Mouse (Mus musculus) limb, embryonic 13.5 days (tissue): ENCODE data around the gene Fbxw18. TPM values are rescaled to one million over a fixed set of nuclear protein-coding genes. Genes with fewer than 3 reads are reported as not detected.
"Not testable (repeated sequence)": the region's sequence is repeated elsewhere in the genome, so short reads cannot be mapped to it uniquely, and the experiment has no call there.

Source experiments
- ATAC-seq: fragments of 200-750 bp; cut with Nextera tagmentation; 2 replicates; pipeline ENCODE4 v1.8.0; 2017; ENCODE audit warnings: low read depth, moderate number of reproducible peaks, moderate TSS enrichment; ENCODE audit not compliant: low FRiP score
- H3K27ac ChIP-seq: fragments of 300-500 bp; sonication (generic); 2 replicates; pipeline ENCODE4 v1.5.1; 2015; ENCODE audit warnings: inconsistent platforms, mild to moderate bottlenecking, moderate library complexity
- H3K27me3 ChIP-seq: fragments of 300-500 bp; sonication (generic); 2 replicates; pipeline ENCODE4 v1.6.1; 2015; ENCODE audit warnings: mild to moderate bottlenecking, inconsistent platforms
- H3K36me3 ChIP-seq: fragments of 300-500 bp; sonication (generic); 2 replicates; pipeline ENCODE4 v1.6.1; 2015; ENCODE audit warnings: inconsistent platforms, mild to moderate bottlenecking, moderate library complexity
- H3K4me1 ChIP-seq: fragments of 300-500 bp; sonication (generic); 2 replicates; pipeline ENCODE4 v1.6.1; 2015; ENCODE audit warnings: inconsistent platforms
- H3K4me2 ChIP-seq: fragments of 300-500 bp; sonication (generic); replicated peaks from 2 replicates; pipeline ENCODE4 v1.6.1; 2015; ENCODE audit warnings: inconsistent platforms, mild to moderate bottlenecking, moderate library complexity
- H3K4me3 ChIP-seq: fragments of 300-500 bp; sonication (generic); 2 replicates; pipeline ENCODE4 v1.5.1; 2015; ENCODE audit warnings: moderate library complexity, mild to moderate bottlenecking, inconsistent platforms
- H3K9ac ChIP-seq: fragments of 300-500 bp; sonication (generic); 2 replicates; pipeline ENCODE4 v1.6.1; 2015; ENCODE audit warnings: mild to moderate bottlenecking, inconsistent platforms
- H3K9me3 ChIP-seq: fragments of 300-500 bp; sonication (generic); 2 replicates; pipeline ENCODE4 v1.6.1; 2016; ENCODE audit warnings: inconsistent platforms
- WGBS: fragments of 180-500 bp; shearing (Covaris S2); methylation state at CpG from one replicate; pipeline ENCODE4 v1.1.7; 2015; 5-methylcytosine and 5-hydroxymethylcytosine counted together
- polyA plus RNA-seq: library from polyadenylated mRNA; unstranded; fragments of >200 nt; fragmentation: Nextera tagmentation; extraction: Ambion mirVana; gene quantifications from 2 replicates; pipeline ENCODE4 v1.2.1, GENCODE M21; 2015

The Fbxw18 gene
- polyA plus RNA-seq, result not detected in 2 replicates

GRCm38 (mm10) chr9:109702600-109702999 lies at the start of gene Fbxw18:
Gene Fbxw18 (minus strand): TSS chr9:109702700.
- H3K4me1 ChIP-seq, H3K9me3 ChIP-seq, ATAC-seq, H3K27me3 ChIP-seq, H3K36me3 ChIP-seq, H3K4me3 ChIP-seq, H3K9ac ChIP-seq, H3K4me2 ChIP-seq, H3K27ac ChIP-seq: not testable (repeated sequence)
- 68% methylated on average over 4 of the region's 4 CpGs for WGBS

DNA sequence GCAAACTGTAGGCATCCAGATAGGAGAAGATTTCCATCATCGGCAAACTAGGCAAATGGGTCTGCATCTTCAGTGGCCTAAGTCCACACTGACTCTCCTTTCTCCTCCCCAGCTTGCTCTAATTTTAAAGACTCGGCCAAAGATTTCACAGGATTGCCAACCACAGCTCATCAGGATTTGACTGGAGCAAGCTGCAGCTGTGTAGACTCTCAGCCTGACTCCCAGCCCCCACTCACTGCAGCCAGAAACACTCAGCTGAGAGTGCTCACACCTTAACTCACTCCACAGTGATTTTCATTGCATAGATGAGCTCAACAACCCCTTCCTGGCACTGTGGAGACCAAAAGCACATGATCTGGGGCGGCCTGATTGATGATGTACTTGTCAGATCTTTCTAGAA lies 43.5 kb upstream of the Fbxw18 start, which contains the start of gene Fbxw26:
Fbxw26 (minus strand) TSS at position 101 of the 400 bp plus-strand sequence.
- WGBS, result 80% methylated on average over 3 of the region's 3 CpGs
- not testable (repeated sequence) for H3K27me3 ChIP-seq, ATAC-seq, H3K27ac ChIP-seq, H3K36me3 ChIP-seq, H3K4me1 ChIP-seq, H3K4me3 ChIP-seq, H3K9me3 ChIP-seq, H3K4me2 ChIP-seq, H3K9ac ChIP-seq

DNA sequence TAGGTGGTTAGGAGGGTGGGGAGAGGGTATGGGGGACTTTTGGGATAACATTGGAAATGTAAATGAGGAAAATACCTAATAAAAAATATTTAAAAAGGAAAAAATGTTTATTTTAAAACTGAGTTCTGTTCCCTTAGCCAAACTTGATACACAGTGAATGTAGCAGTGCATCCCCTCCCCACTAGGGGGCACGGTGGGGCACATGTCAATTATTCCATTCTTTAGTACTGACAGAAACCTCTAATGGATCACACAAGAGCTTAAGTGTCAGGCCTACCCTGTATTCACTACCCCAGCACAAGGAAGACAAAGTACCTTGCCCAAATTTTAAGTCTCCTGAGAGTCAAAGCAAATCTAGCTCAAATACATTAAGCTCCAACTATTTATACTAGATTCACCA lies 17.2 kb downstream of the Fbxw18 start:
- H3K36me3 ChIP-seq, result no peaks in the 10 kb centered on the region
- H3K4me2 ChIP-seq, result no peak overlapping the region
- no peaks in the 10 kb centered on the region for H3K4me1 ChIP-seq
- no peak overlapping the region for H3K27ac ChIP-seq
- H3K9me3 ChIP-seq, result no peaks in the 10 kb centered on the region
- H3K27me3 ChIP-seq, result no peaks in the 10 kb centered on the region
- ATAC-seq, result no peak
- no peak overlapping the region for H3K4me3 ChIP-seq
- H3K9ac ChIP-seq, result no peak overlapping the region
- whole genome bisulfite sequencing, result 9% methylated on average over 1 of the region's 1 CpGs

- H3K4me3 ChIP-seq, H3K4me2 ChIP-seq, H3K9ac ChIP-seq, ATAC-seq, H3K36me3 ChIP-seq, H3K4me1 ChIP-seq, H3K27me3 ChIP-seq, H3K27ac ChIP-seq, H3K9me3 ChIP-seq: not testable (repeated sequence)
- WGBS, result 63% methylated on average over 2 of the region's 2 CpGs
Observed at GRCm38 (mm10) chr9:109664552-109664951, 37.9 kb downstream of the Fbxw18 start, which contains the start of gene Fbxw25. Gene Fbxw25 (minus strand): TSS chr9:109664652.

Other genes starting within 250 kb of the Fbxw18 start
- gene Fbxw19, start 206.8 kb downstream of the Fbxw18 start, polyA plus RNA-seq, result not detected in 2 replicates
- gene Fbxw15, start 134.4 kb downstream of the Fbxw18 start, polyA plus RNA-seq, result not detected in 2 replicates
- gene Fbxw24, start 76.6 kb downstream of the Fbxw18 start, polyA plus RNA-seq, result not detected in 2 replicates
- gene Fbxw25, start 38.0 kb downstream of the Fbxw18 start, polyA plus RNA-seq, result not detected in 2 replicates
- gene Fbxw26, start 43.4 kb upstream of the Fbxw18 start, polyA plus RNA-seq, result not detected in 2 replicates
- not detected in 2 replicates for gene Fbxw27, start 88.0 kb upstream of the Fbxw18 start, polyA plus RNA-seq
- gene Spink8, start 109.6 kb upstream of the Fbxw18 start, polyA plus RNA-seq, result 0.24 and 0.46 TPM in 2 replicates
- 72.3 and 73.8 TPM in 2 replicates for gene Nme6, start 130.0 kb upstream of the Fbxw18 start, polyA plus RNA-seq
- gene Camp, start 146.9 kb upstream of the Fbxw18 start, polyA plus RNA-seq, result 0.27 and 0.60 TPM in 2 replicates
- 35.3 and 36.3 TPM in 2 replicates for gene Cdc25a, start 172.9 kb upstream of the Fbxw18 start, polyA plus RNA-seq
- gene Map4, start 228.8 kb upstream of the Fbxw18 start, polyA plus RNA-seq, result 58.2 and 65.5 TPM in 2 replicates